Mouse (Mus musculus) CD4-positive, CD25-positive, alpha-beta regulatory T cell, adult 4 months (primary cell): ENCODE results near the gene Glis2. TPM values are rescaled to one million over a fixed set of nuclear protein-coding genes. Genes with fewer than 3 reads are reported as not detected.

Experiments used
- ATAC-seq: one replicate; pipeline ENCODE4 v1.8.0; 2017
- polyA plus RNA-seq, 2 experiments: library from polyadenylated mRNA; unstranded; fragments of 100-300 nt; shearing (Covaris generic); gene quantifications; one replicate each; pipeline ENCODE4 v1.2.1; 2017

Glis2 gene
- polyA plus RNA-seq, 2 experiments from 2014 or later: 0.73 TPM; not detected in 1

GRCm38 (mm10) chr16:4605514-4606131 is 11.1 kb downstream of the Glis2 start:
- no peak for ATAC-seq

DNA sequence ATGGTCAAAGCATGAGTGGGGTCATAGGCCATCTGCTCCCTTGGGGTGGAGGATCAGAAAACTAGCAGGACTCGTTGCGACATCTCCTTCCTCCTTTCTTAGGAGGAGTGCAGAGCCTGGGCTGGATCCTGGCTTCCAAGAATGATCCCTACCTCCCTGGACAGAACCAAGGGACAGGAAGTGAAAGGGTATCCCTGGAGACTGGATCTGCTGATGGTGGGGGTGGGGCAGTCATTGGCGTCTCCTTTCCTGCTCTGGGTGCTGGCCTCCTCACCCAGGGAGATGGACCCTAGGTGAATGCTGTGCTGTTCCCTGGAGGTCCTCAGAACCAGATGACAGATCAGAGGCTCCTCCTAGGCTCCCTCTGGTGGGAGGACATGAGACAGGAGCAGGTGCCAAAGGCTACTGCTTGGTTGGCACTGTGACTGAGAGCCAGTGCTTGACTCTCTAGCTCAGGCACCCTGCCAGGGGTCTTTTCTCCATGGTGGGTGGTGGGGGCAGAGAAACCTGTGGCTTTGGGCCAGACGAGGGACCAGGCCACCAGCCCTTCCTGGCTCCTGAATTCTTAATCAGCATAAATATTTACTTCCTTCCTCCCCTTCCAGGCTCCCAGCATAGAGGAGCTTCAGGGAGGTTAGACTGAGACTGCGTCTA is 12.0 kb downstream of the Glis2 start:
- ATAC-seq: no peak

DNA sequence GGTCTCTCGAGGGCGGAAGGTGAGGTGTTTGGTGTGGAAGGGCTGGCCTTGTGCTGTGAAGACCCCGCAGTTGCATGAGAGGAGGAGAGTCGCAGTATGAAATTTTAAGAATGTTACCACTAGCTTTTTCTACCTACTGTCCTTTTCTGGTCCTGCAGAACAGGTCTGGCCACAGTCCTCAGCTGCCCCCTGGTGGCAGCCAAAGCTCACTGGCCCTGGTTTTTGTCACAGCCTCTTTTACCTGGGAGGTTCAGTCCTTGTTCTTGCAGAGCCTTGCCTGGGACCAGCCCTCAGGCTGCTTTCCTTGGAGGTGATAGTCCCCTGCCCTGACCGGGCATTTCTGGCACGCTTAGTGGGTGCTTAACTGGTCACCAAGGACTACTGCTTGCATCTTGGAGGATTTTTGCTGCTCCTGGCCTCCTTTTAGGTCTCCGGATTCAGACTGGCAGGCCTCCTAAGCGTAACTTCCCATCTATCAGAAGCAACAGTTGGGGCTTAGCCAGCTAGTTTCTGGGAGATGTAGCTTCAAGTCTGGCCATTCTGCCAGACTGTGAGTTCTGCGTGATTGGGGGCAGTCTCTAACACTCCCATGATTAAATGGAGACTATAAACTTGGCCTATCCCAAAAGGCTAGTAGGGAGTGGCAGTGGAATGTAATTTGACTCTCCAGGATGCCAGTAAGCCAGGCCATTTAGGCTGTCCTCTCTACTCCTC is 13.5 kb downstream of the Glis2 start:
- peak; percentile 94 for ATAC-seq

- no peak for ATAC-seq
Observed at GRCm38 (mm10) chr16:4608532-4609059, 14.1 kb downstream of the Glis2 start.

GRCm38 (mm10) chr16:4611193-4611592 is 16.7 kb downstream of the Glis2 start:
- no peak for ATAC-seq

- ATAC-seq: no peak
Observed at GRCm38 (mm10) chr16:4611676-4612075, 17.2 kb downstream of the Glis2 start.

DNA sequence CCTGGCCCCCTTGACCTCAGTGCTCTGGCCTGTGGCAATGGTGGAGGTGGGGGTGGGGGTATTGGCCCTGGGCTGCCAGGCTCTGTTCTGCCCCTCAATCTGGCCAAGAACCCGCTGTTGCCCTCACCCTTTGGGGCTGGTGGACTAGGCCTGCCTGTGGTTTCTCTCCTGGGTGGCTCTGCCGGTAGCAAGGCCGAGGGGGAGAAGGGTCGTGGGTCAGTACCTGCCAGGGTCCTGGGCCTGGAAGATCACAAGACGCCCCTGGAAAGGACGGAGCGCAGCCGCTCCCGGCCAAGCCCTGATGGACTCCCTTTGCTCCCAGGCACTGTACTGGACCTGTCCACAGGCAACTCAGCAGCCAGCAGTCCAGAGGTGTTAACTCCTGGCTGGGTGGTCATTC is 19.2 kb downstream of the Glis2 start:
- ATAC-seq: no peak

- ATAC-seq: no peak
Observed at GRCm38 (mm10) chr16:4614639-4615038, 20.1 kb downstream of the Glis2 start.

DNA sequence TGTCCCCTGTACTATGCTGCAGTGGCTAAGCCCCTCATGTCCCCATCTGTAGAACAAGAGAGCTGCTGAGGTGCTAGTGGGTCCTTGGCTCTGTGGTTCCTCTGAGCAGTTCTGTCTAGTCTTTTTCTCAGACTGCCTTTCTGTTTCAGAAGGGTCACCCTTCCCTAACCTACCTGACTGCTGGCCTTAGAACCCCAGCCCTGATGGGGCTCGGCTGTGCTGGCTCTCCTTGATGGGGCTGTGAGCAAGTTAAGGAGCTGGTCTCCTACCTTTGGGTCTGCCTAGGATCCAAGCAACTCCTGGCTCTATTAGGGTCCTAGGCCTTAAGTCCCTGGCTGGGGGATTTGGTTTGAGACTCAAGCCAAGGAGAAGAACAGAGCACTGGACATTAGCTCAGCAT is 20.8 kb downstream of the Glis2 start:
- no peak for ATAC-seq

- ATAC-seq: no peak
Observed at GRCm38 (mm10) chr16:4616829-4617228, 22.3 kb downstream of the Glis2 start.

- ATAC-seq: no peak
Observed at GRCm38 (mm10) chr16:4624074-4624473, 29.6 kb downstream of the Glis2 start.

GRCm38 (mm10) chr16:4624481-4625110 is 30.1 kb downstream of the Glis2 start, which contains the start of gene Pam16:
Gene Pam16 (minus strand): TSS chr16:4624988.
- ATAC-seq: peak; percentile 89

- ATAC-seq: no peak
Observed at GRCm38 (mm10) chr16:4627105-4627504, 32.6 kb downstream of the Glis2 start.

GRCm38 (mm10) chr16:4628898-4629419 is 34.4 kb downstream of the Glis2 start:
- no peak for ATAC-seq

GRCm38 (mm10) chr16:4629950-4630349 is 35.4 kb downstream of the Glis2 start:
- peak; percentile 72 for ATAC-seq

DNA sequence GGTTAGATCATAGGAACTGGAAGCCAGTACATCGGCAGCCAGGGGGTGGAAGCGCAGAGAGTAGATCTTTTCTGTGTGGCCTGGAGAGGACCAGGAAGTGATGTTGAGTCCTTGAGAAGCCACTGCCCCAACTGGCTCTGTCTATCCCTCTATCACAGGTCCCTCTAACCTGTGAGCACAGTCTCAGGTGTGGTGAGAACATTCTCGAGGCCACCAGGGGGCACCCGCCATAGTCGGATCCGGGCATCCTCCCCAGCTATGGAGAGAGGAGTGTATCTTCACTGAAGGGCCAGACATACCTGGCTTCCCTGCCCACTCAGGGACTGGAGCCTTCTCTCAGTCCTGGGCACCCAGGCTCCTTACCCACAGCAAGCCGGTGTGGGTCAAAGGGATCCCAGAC is 37.5 kb downstream of the Glis2 start:
- ATAC-seq: no peak

GRCm38 (mm10) chr16:4633661-4634060 is 39.1 kb downstream of the Glis2 start:
- no peak for ATAC-seq

DNA sequence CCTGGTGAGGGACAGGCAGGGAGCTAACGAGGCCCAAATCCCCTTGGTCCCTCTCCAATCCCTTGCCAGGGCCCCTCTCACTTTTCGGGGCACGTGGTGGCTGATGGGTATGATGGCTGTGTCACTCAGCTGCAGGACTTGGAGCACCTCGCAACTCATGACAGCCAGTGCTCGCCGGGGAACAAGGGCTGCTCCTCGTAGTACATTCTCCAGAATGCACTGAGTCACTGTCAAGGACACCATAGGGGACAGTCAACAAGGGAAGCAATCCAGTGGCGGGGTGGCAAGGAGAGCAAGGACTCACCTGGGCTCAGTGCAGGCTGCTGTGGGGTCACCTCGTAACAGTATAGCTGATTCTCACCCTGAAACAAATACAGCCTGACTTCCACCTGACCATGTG is 40.2 kb downstream of the Glis2 start:
- no peak for ATAC-seq

DNA sequence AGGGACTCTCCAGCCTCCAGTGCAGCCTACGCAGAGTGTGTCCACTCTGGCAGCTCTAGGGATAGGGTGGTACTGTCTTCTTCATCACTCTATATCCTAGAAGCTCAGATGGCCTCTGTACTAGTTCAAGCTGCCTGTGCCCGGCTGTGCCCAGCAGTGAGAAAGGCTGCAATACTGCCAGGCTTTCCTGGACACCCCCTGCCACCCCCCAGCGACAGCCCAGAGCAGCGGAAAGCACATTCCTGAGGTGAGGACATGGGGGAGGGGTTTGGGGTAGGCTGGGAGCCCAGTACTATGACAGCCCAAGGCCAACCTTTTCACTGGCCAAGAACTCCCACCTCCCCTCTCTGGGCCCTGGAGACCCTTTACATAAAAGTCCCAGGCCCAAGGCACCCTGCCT is 41.2 kb downstream of the Glis2 start:
- ATAC-seq: no peak

- ATAC-seq: no peak
Observed at GRCm38 (mm10) chr16:4638891-4639390, 44.4 kb downstream of the Glis2 start.

- ATAC-seq: no peak
Observed at GRCm38 (mm10) chr16:4639831-4640237, 45.3 kb downstream of the Glis2 start, which contains the start of the genes Vasn and Dnaja3. Gene Vasn (plus strand): TSS chr16:4639941. Gene Dnaja3 (plus strand): TSS chr16:4639989.

DNA sequence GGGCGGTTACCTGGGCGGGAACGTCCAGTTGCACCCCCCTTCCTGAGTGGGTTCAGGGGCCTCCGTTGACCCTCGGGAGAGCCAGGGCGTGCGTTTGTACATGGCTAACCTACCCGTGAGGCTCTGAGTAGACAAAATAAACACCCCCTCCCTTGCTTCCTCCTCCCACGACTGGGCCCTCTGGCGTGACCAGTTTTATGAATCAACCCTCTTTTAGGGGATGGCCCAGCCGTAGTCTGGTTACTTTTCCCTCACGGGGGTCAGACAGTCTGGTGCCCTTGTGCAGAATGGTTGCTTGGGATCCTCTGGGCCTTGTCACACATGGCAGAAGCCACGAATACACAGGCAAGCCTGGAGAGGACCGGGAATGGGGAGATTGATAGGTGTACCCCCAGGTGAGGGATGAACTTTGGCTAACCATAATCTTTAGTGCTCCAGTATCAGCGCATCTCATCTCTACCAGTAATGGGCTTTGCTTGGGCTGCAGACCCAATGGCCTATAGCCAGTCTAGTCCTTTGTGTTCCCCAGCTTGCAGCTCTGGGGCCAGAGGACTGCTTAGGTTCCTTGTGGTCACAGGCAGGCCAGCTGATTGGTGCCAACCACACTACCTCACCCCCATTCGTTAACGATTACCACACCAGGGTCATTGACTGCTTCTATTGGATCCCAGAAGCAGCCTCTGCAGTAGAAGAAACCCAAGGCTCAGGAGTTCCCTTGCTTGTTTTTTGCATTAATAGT is 45.9 kb downstream of the Glis2 start:
- ATAC-seq: no peak
